Mouse (Mus musculus): ENCODE data around the gene Uqcc3. TPM values are rescaled to one million over a fixed set of nuclear protein-coding genes. Genes with fewer than 3 reads are reported as not detected.

The Uqcc3 gene
- 14.2 and 36.1 TPM in 2 replicates for total RNA-seq (2014; rRNA removed)
- 59.1 TPM in 2 replicates for polyA plus RNA-seq (2015; fragmentation: Nextera tagmentation; extraction: Ambion mirVana)

DNA sequence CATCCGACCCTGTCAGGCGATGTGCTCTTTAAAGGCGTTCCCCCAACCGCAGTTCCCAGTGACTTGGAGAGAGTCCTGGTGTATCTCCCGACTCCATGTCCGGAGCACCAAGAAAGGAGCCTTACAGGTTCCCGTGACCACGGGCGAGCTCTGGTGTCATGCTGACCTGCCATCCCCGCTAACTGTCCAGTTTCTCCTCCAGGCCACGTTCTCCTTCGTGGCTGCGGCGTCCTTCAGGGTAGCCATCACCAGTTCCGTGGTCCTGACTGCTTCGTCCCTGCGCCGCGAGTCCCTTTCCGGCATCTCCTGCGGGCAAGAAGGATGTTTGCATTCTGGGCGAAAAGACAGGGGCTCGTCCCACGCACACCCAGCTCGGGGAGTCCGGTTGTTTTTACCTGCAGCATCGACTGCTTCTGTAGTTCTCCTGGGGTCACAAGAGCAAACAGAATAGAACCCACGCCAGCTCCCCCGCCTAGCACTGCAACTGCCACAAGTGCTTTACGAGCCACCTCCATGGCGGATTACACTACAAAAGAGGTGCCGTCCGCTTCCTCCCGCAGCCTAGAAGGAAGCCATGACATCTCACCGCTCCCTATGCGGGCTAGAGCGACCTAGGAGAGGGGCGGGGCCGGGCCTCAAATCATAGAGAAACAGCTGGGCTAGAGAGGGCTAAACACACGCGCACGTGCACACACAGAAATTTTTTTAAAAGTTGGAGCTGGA lies at the start of gene Uqcc3:
Uqcc3 (minus strand) TSS at position 613 of the 723 bp plus-strand sequence.
- Histone ChIP-seq H3K4me2 (ENCODE audit: low read depth) (peak within 1 kb of the TSS; percentile 87), H3K36me3 (ENCODE audit: insufficient read depth) (peaks cover 14% of the 10 kb centered on the region), H3K9ac (peak within 1 kb of the TSS; percentile 85), H3K9me3 (ENCODE audit: low read length) (no peaks in the 10 kb centered on the region), H3K27ac (ENCODE audit: low read depth, low read length) (peak within 1 kb of the TSS; percentile 85), H3K27me3 (ENCODE audit: insufficient read depth, low read length) (no peaks in the 10 kb centered on the region), H3K4me1 (ENCODE audit: insufficient read depth) (0 out of 2 replicates have a peak, but pooled peaks cover 4% of the 10 kb centered on the region), H3K4me3 (ENCODE audit: low read depth, low read length) (peak within 1 kb of the TSS; percentile 80)
- ATAC-seq: peak; percentile 99
- peak; percentile 90 for DNase-seq
- under 1% methylated on average over 42 of the region's 42 CpGs for WGBS
- TF ChIP-seq CTCF (IDR thresholded peaks at IDR 0.05; ENCODE audit: low read depth): no peak

DNA sequence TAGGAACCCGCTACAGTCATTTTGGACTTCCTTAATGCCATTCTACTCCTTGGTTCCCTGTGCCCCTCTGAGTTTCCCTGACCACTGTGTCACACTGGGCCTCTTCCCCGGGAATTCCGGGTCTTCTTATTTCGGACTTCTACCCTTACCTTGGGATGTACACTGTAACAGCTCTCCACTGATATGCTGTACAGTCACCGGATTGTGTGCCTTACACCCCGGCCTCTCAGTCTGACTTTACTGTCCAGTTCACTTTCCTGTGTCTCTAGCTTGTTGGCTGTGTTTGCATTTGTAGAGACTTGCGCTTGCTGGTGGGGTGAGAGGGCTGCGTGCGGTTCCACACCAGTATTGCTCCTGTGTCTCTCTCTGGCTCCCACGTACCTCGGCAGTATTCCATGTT lies 49.4 kb upstream of the Uqcc3 start:
- Histone ChIP-seq H3K4me3 (ENCODE audit: low read depth, low read length) (peak overlapping the region; percentile 44), H3K36me3 (ENCODE audit: insufficient read depth) (peaks cover 16% of the 10 kb centered on the region; the same call in 1 of the 2 replicates), H3K9ac (peak overlapping the region; percentile 57), H3K27ac (ENCODE audit: low read depth, low read length) (no peak overlapping the region), H3K9me3 (ENCODE audit: low read length) (no peaks in the 10 kb centered on the region), H3K4me2 (ENCODE audit: low read depth) (peak overlapping the region; percentile 61), H3K27me3 (ENCODE audit: insufficient read depth, low read length) (no peaks in the 10 kb centered on the region), H3K4me1 (ENCODE audit: insufficient read depth) (peaks cover 4% of the 10 kb centered on the region; the same call in 1 of the 2 replicates)
- ATAC-seq (no peak), DNase-seq (no peak)
- 19% methylated on average over 11 of the region's 11 CpGs for WGBS
- no peak for TF ChIP-seq CTCF (IDR thresholded peaks at IDR 0.05; ENCODE audit: low read depth)

DNA sequence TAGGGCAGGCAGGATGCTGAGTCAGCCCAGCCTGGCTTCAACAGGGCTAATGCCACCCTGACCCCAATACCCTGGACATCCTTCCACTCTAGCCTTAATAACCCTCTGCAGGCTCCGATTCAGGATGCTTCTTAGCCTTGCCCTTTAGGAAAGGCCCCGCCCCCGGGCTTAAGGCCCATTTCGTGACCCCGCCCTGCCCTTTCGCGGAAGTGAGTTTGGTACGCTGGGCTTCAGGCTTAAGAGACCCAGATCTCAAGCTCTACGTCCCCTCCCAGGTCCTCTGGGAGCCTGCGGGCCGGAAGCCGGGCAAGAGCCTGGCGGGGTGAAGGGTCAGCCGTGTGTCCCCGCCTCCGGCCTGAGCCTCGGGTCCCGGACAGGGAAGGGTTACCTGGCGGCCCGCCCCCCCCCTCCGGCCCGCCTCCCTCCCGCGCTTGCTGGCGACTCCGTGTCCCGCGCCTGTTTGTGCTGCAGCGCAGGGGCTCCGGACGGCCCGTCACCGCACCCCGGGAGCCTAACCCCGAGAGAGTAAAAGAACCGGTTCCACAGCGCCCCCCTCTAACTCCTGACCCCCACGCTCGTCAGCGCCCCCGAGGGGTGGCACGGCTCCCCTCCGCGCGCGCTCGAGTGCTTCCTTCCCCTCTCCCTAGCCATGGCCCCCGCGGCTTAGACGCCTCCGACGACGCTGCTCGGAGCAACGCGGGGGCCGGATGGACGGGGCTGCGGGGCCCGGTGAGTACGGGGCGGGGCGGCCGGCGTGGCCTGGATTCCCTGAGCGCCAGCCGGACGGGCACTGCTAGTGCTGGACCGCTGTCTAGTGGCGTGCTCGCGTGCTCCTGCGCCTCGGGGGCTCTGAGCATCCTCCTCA lies 48.7 kb upstream of the Uqcc3 start, which contains the start of the genes Rom1 and Eml3:
Rom1 (minus strand) TSS at position 133 of the 865 bp plus-strand sequence.
Eml3 (plus strand) TSS at position 329 of the 865 bp plus-strand sequence.
- Histone ChIP-seq H3K27me3 (ENCODE audit: insufficient read depth, low read length) (no peaks in the 10 kb centered on the region), H3K4me2 (ENCODE audit: low read depth) (peak within 1 kb of the TSS; percentile 61), H3K4me1 (ENCODE audit: insufficient read depth) (peaks cover 4% of the 10 kb centered on the region; the same call in 1 of the 2 replicates), H3K9me3 (ENCODE audit: low read length) (no peaks in the 10 kb centered on the region), H3K36me3 (ENCODE audit: insufficient read depth) (peaks cover 16% of the 10 kb centered on the region; the same call in 1 of the 2 replicates), H3K4me3 (ENCODE audit: low read depth, low read length) (peak within 1 kb of the TSS; percentile 44), H3K9ac (peak within 1 kb of the TSS; percentile 57), H3K27ac (ENCODE audit: low read depth, low read length) (peak within 1 kb of the TSS; percentile 35; the same call in 1 of the 2 replicates)
- TF ChIP-seq CTCF (IDR thresholded peaks at IDR 0.05; ENCODE audit: low read depth): peak; percentile 55
- ATAC-seq (peak; percentile 65), DNase-seq (peak; percentile 49)
- WGBS: 3% methylated on average over 70 of the region's 74 CpGs

DNA sequence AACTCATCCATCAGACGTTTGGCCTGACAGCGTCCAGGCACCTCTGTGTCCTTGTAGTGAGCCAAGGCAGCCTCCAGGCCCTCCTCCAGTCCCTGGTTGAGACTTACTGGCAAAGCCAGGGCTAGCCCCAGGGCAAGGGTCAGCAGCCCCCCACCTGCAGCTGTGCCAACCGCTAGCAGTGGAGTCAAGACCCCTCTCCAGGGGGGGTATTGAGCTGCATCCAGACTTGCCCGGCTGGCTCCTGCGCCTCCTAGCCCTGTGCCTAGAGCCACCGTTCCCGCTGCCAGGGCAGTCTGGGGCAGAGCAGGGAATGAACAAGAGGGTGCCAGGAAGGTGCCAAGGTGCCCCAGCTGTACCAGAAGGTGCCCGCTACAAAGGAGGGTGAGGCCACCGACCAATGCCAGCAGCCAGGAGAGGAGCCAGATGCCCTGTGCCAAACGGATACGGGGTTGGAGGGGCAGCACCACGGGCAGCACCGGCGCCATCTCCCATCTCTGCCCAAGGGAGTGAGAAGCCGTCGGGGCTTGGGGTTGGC lies 48.0 kb upstream of the Uqcc3 start:
- no peak for TF ChIP-seq CTCF (IDR thresholded peaks at IDR 0.05; ENCODE audit: low read depth)
- WGBS: 13% methylated on average over 16 of the region's 16 CpGs
- Histone ChIP-seq H3K9me3 (ENCODE audit: low read length) (no peaks in the 10 kb centered on the region), H3K4me3 (ENCODE audit: low read depth, low read length) (peak overlapping the region; percentile 44), H3K27ac (ENCODE audit: low read depth, low read length) (no peak overlapping the region), H3K4me2 (ENCODE audit: low read depth) (peak overlapping the region; percentile 61), H3K36me3 (ENCODE audit: insufficient read depth) (peaks cover 16% of the 10 kb centered on the region; the same call in 1 of the 2 replicates), H3K27me3 (ENCODE audit: insufficient read depth, low read length) (no peaks in the 10 kb centered on the region), H3K4me1 (ENCODE audit: insufficient read depth) (peaks cover 4% of the 10 kb centered on the region; the same call in 1 of the 2 replicates), H3K9ac (peak overlapping the region; percentile 57; the same call in 1 of the 2 replicates)
- ATAC-seq (peak; percentile 23), DNase-seq (no peak)

DNA sequence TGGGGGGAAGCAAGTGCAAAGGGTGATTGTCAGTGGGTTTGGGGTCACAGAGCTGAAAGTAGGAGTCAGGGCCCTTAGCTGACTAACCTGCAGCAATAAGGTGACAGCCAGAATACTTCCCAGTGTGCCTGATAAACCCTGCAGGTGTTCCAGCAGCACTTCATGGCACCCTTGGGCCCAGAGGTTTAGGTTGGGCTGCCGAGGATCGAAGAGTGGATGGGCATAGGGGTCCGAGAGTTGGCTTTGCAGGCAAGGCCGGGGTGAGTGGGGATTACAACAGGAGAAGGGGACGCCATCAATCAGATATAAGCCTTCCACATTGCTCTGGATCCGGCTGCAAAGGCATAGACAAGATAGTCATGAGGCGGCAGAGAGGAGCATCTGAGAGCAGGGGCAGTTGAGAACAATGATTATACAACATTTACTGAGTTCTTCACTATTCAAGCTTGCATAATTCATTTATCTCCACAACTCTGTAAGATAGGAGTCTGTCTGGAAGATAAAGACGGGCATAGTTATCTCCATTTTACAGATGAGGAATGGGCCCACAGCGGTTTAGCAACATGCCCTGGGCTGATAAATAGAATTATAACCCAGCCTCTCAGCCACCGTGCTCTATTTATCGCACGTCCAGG lies 47.3 kb upstream of the Uqcc3 start:
- 94% methylated on average over 12 of the region's 12 CpGs for WGBS
- Histone ChIP-seq H3K4me3 (ENCODE audit: low read depth, low read length) (no peak overlapping the region), H3K9me3 (ENCODE audit: low read length) (no peaks in the 10 kb centered on the region), H3K27ac (ENCODE audit: low read depth, low read length) (no peak overlapping the region), H3K4me2 (ENCODE audit: low read depth) (no peak overlapping the region), H3K9ac (no peak overlapping the region), H3K27me3 (ENCODE audit: insufficient read depth, low read length) (no peaks in the 10 kb centered on the region), H3K36me3 (ENCODE audit: insufficient read depth) (peaks cover 16% of the 10 kb centered on the region; the same call in 1 of the 2 replicates), H3K4me1 (ENCODE audit: insufficient read depth) (peaks cover 4% of the 10 kb centered on the region; the same call in 1 of the 2 replicates)
- TF ChIP-seq CTCF (IDR thresholded peaks at IDR 0.05; ENCODE audit: low read depth): no peak
- ATAC-seq (no peak), DNase-seq (no peak)

DNA sequence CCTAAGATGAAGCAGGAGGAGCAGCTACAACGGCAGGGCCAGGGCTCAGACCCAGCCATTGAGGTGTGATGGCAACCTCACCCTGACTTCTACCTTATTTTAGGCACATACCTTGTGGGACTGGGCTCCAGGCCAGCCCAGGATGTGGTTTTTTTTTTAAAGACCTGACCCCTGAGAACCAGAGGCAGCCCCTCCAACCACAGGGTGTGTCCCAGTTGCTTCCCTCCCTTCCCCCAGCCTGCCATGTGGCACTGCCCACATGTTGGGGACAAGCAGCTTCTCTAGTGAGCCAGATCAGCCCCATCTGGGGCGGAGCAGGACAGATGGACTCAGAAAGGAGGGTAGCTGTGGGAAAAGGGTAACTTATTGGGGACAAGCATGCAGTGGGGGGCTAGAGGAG lies 46.0 kb upstream of the Uqcc3 start:
- peaks cover 16% of the 10 kb centered on the region; the same call in 1 of the 2 replicates for H3K36me3 ChIP-seq (ENCODE audit: insufficient read depth)
- H3K9ac ChIP-seq: no peak overlapping the region
- DNase-seq (no peak), ATAC-seq (no peak)
- H3K9me3 ChIP-seq (ENCODE audit: low read length): no peaks in the 10 kb centered on the region
- WGBS: 93% methylated on average over 2 of the region's 2 CpGs
- H3K27me3 ChIP-seq (ENCODE audit: insufficient read depth, low read length): no peaks in the 10 kb centered on the region
- no peak overlapping the region for H3K4me2 ChIP-seq (ENCODE audit: low read depth)
- H3K4me3 ChIP-seq (ENCODE audit: low read depth, low read length): no peak overlapping the region
- peaks cover 5% of the 10 kb centered on the region for H3K4me1 ChIP-seq (ENCODE audit: insufficient read depth)
- H3K27ac ChIP-seq (ENCODE audit: low read depth, low read length): no peak overlapping the region
- TF ChIP-seq CTCF (IDR thresholded peaks at IDR 0.05; ENCODE audit: low read depth): no peak
